Mouse (Mus musculus): ENCODE results near the gene Tubb4b. TPM values are rescaled to one million over a fixed set of nuclear protein-coding genes. Genes with fewer than 3 reads are reported as not detected.
A peak's percentile ranks its signal among the peaks of the same experiment; 100 is the strongest.

Gene Tubb4b
- polyA plus RNA-seq, 1 experiment, result 359 TPM

DNA sequence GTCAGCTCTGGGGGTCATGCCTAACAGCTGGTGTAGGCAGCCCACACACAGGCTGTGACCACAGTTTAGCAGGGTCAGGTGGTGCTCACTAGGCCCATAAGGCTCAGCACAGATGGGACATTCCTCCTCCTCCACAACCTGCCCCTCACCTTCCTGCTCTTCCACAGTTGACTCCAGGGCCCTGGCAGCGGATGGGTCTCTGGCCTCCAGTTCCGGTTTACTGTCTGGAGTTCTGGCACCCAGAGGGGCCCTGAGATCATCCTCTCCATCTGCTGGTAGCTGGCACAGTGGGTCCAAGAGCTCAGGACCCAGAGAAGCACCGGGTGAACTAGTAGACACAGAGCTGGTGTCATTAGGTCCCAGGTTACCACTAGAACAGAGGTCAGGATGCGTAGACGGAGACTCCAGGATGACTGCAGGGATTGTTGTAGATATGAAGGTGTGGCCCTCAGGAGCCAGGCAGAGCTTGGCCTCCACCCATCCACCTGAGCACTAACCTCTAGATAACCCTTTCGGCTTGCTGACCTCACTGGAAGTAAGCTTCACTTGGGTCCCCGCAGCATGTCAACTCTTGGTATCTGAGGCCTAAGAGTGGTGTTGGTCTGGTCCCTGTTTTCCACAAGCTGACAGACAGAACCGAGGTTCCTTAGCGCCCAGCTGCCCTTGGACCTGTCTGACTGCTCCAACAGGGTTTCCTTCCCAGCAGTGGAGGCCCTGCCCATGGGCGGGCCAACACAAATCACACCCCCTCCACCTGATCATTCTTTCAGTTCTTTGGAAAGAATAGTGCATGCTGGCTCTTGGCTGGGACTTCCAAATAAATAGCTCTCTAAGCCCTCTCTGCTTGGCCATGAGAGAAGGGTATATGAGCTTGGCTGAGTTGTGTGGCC is 21.9 kb upstream of the Tubb4b start, which contains the start of gene AL732309.1:
Gene AL732309.1, minus strand, starts transcription at position 681 of the 890 bp plus-strand sequence.
- Histone ChIP-seq H3K79me2 (ENCODE audit: control insufficient read depth, insufficient read depth) (no peaks in the 10 kb centered on the region), H3K4me3 (no peak within 1 kb of the TSS), H3K4me2 (ENCODE audit: low read depth) (no peak within 1 kb of the TSS), H3ac (ENCODE audit: control insufficient read depth, insufficient read length) (no peak within 1 kb of the TSS), H3K36me3 (ENCODE audit: control insufficient read depth, insufficient read depth) (peaks cover 4% of the 10 kb centered on the region), H3K27me3 (ENCODE audit: control insufficient read depth, insufficient read depth, insufficient read length) (peaks cover 16% of the 10 kb centered on the region)
- peak; percentile 4 for TF ChIP-seq POLR2AphosphoS2 (IDR thresholded peaks at IDR 0.05; ENCODE audit: insufficient read length, low read depth)
- no peak for TF ChIP-seq SRF (IDR thresholded peaks at IDR 0.05; ENCODE audit: control insufficient read depth, insufficient read length, low read depth)

- TF ChIP-seq POLR2A (IDR thresholded peaks at IDR 0.05; ENCODE audit: insufficient read length, low read depth) (no peak), MYOG (IDR thresholded peaks at IDR 0.05; ENCODE audit: control insufficient read depth in 1 of 3, insufficient read depth in 1 of 3, insufficient read length in 2 of 3, low read depth in 2 of 3) (no peak), POLR2AphosphoS2 (IDR thresholded peaks at IDR 0.05; ENCODE audit: insufficient read length, low read depth) (no peak), SRF (IDR thresholded peaks at IDR 0.05; ENCODE audit: control insufficient read depth, insufficient read length, low read depth) (no peak), MYOD1 (IDR thresholded peaks at IDR 0.05; ENCODE audit: control insufficient read depth in 1 of 3, insufficient read length in 2 of 3, low read depth in 2 of 3) (no peak), CEBPB (IDR thresholded peaks at IDR 0.05; ENCODE audit: insufficient read depth, poor library complexity, severe bottlenecking) (no peak), TCF3 (IDR thresholded peaks at IDR 0.05; ENCODE audit: insufficient read length, low read depth) (no peak), USF1 (IDR thresholded peaks at IDR 0.05; ENCODE audit: low read depth) (no peak), REST (IDR thresholded peaks at IDR 0.05; ENCODE audit: insufficient read depth, insufficient read length) (no peak), E2F4 (IDR thresholded peaks at IDR 0.05; ENCODE audit: insufficient read depth) (no peak), TCF12 (IDR thresholded peaks at IDR 0.05; ENCODE audit: insufficient read depth, poor library complexity, severe bottlenecking) (no peak), MAX (IDR thresholded peaks at IDR 0.05; ENCODE audit: low read depth) (no peak)
Measured at GRCm38 (mm10) chr2:25244144-25244543, 19.6 kb upstream of the Tubb4b start.

DNA sequence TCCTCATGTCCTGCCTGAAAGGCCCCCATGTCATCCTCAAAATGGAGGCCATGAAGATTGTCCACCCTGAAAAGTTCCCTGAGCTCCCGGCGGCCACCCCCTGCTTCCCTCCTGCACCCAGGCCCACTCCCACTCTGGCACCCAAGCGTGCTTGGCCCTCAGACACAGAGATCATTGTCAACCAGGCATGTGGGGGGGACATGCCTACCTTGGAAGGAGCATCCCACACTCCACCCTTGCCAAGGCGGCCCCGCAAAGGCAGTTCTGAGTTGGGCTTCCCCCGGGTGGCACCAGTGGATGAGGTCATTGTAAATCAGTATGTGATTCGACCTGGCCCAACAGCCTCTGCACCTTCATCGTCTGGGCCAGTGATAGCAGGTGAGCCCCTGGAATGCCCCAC is 18.8 kb upstream of the Tubb4b start:
- Histone ChIP-seq H3K36me3 (ENCODE audit: control insufficient read depth, insufficient read depth) (no peaks in the 10 kb centered on the region), H3K27me3 (ENCODE audit: control insufficient read depth, insufficient read depth, insufficient read length) (peaks cover 18% of the 10 kb centered on the region), H3K4me3 (no peak overlapping the region), H3ac (ENCODE audit: control insufficient read depth, insufficient read length) (no peak overlapping the region), H3K4me2 (ENCODE audit: low read depth) (no peak overlapping the region), H3K79me2 (ENCODE audit: control insufficient read depth, insufficient read depth) (no peaks in the 10 kb centered on the region)
- TF ChIP-seq USF1 (IDR thresholded peaks at IDR 0.05; ENCODE audit: low read depth), result no peak
- no peak for TF ChIP-seq E2F4 (IDR thresholded peaks at IDR 0.05; ENCODE audit: insufficient read depth)
- no peak for TF ChIP-seq TCF12 (IDR thresholded peaks at IDR 0.05; ENCODE audit: insufficient read depth, poor library complexity, severe bottlenecking)
- TF ChIP-seq MYOD1 (IDR thresholded peaks at IDR 0.05; ENCODE audit: control insufficient read depth in 1 of 3, insufficient read length in 2 of 3, low read depth in 2 of 3), result no peak
- no peak for TF ChIP-seq REST (IDR thresholded peaks at IDR 0.05; ENCODE audit: insufficient read depth, insufficient read length)

More at GRCm38 (mm10) chr2:25244144-25244543, 19.6 kb upstream of the Tubb4b start:
- Histone ChIP-seq H3K27me3 (ENCODE audit: control insufficient read depth, insufficient read depth, insufficient read length) (peaks cover 18% of the 10 kb centered on the region), H3ac (ENCODE audit: control insufficient read depth, insufficient read length) (no peak overlapping the region), H3K79me2 (ENCODE audit: control insufficient read depth, insufficient read depth) (no peaks in the 10 kb centered on the region), H3K4me2 (ENCODE audit: low read depth) (no peak overlapping the region), H3K36me3 (ENCODE audit: control insufficient read depth, insufficient read depth) (no peaks in the 10 kb centered on the region), H3K4me3 (no peak overlapping the region)

DNA sequence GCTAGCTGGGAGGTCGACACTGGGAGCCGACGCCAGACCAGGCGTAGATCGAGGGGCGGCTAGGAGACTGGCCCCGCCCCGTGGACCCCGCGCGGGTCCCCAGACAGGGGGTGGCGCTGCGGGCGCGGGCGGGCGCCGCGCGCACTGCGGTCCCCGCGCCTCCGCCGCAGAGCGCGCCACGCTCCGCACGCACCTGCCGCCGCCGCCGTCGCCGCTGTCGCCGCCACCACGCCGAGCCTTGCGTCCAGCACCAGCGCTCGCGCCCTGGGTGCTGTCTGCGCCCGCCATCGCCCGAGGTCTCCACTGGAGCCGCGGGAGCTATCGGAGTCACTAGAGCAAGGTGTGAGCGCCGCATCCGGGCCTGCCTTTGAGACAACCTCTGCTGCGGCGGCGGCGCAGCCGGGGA is 17.6 kb upstream of the Tubb4b start, which contains the start of the genes Rnf208 and Cysrt1:
Gene Rnf208, plus strand, starts transcription at position 155 of the 406 bp plus-strand sequence.
Gene Cysrt1, minus strand, starts transcription at position 352 of the 406 bp plus-strand sequence.
- H3K36me3 ChIP-seq (ENCODE audit: control insufficient read depth, insufficient read depth), result no peaks in the 10 kb centered on the region
- no peak within 1 kb of the TSS for H3ac ChIP-seq (ENCODE audit: control insufficient read depth, insufficient read length)
- peak within 1 kb of the TSS; percentile 65 for H3K4me2 ChIP-seq (ENCODE audit: low read depth)
- H3K27me3 ChIP-seq (ENCODE audit: control insufficient read depth, insufficient read depth, insufficient read length), result peaks cover 18% of the 10 kb centered on the region
- no peaks in the 10 kb centered on the region for H3K79me2 ChIP-seq (ENCODE audit: control insufficient read depth, insufficient read depth)
- TF ChIP-seq MYOG (IDR thresholded peaks at IDR 0.05; ENCODE audit: control insufficient read depth in 1 of 3, insufficient read depth in 1 of 3, insufficient read length in 2 of 3, low read depth in 2 of 3) (peak in 1 of 3 experiments; percentile 6), MAX (IDR thresholded peaks at IDR 0.05; ENCODE audit: low read depth) (no peak), POLR2A (IDR thresholded peaks at IDR 0.05; ENCODE audit: insufficient read length, low read depth) (no peak), SRF (IDR thresholded peaks at IDR 0.05; ENCODE audit: control insufficient read depth, insufficient read length, low read depth) (no peak)
- no peak within 1 kb of the TSS for H3K4me3 ChIP-seq

GRCm38 (mm10) chr2:25241438-25241775 is 16.9 kb upstream of the Tubb4b start:
- H3K4me2 ChIP-seq (ENCODE audit: low read depth), result peak overlapping the region; percentile 65
- H3ac ChIP-seq (ENCODE audit: control insufficient read depth, insufficient read length), result no peak overlapping the region
- TF ChIP-seq REST (IDR thresholded peaks at IDR 0.05; ENCODE audit: insufficient read depth, insufficient read length), result no peak
- TF ChIP-seq POLR2AphosphoS2 (IDR thresholded peaks at IDR 0.05; ENCODE audit: insufficient read length, low read depth), result no peak
- no peak for TF ChIP-seq TCF3 (IDR thresholded peaks at IDR 0.05; ENCODE audit: insufficient read length, low read depth)
- TF ChIP-seq E2F4 (IDR thresholded peaks at IDR 0.05; ENCODE audit: insufficient read depth), result no peak
- no peak for TF ChIP-seq USF1 (IDR thresholded peaks at IDR 0.05; ENCODE audit: low read depth)
- no peak for TF ChIP-seq CEBPB (IDR thresholded peaks at IDR 0.05; ENCODE audit: insufficient read depth, poor library complexity, severe bottlenecking)
- no peak for TF ChIP-seq MYOD1 (IDR thresholded peaks at IDR 0.05; ENCODE audit: control insufficient read depth in 1 of 3, insufficient read length in 2 of 3, low read depth in 2 of 3)
- no peak for TF ChIP-seq MYOG (IDR thresholded peaks at IDR 0.05; ENCODE audit: control insufficient read depth in 1 of 3, insufficient read depth in 1 of 3, insufficient read length in 2 of 3, low read depth in 2 of 3)
- no peak for TF ChIP-seq POLR2A (IDR thresholded peaks at IDR 0.05; ENCODE audit: insufficient read length, low read depth)
- no peak for TF ChIP-seq MAX (IDR thresholded peaks at IDR 0.05; ENCODE audit: low read depth)
- no peak for TF ChIP-seq TCF12 (IDR thresholded peaks at IDR 0.05; ENCODE audit: insufficient read depth, poor library complexity, severe bottlenecking)
- no peak for TF ChIP-seq SRF (IDR thresholded peaks at IDR 0.05; ENCODE audit: control insufficient read depth, insufficient read length, low read depth)
- H3K4me3 ChIP-seq, result no peak overlapping the region
- H3K79me2 ChIP-seq (ENCODE audit: control insufficient read depth, insufficient read depth), result no peaks in the 10 kb centered on the region
- peaks cover 22% of the 10 kb centered on the region for H3K27me3 ChIP-seq (ENCODE audit: control insufficient read depth, insufficient read depth, insufficient read length)
- no peaks in the 10 kb centered on the region for H3K36me3 ChIP-seq (ENCODE audit: control insufficient read depth, insufficient read depth)

Measured in myocyte (in vitro differentiated cells).